Mouse (Mus musculus) spleen, postnatal 36 days (tissue): ENCODE results near the gene Mapkapk5.

ENCODE experiments used
- DNase-seq, 2 experiments: peaks; one replicate each; pipeline ENCODE4 v3.0.0; 2022; ENCODE audit warnings: low spot score in 2 of 2, mixed read lengths in 1 of 2

Mapkapk5 gene

DNA sequence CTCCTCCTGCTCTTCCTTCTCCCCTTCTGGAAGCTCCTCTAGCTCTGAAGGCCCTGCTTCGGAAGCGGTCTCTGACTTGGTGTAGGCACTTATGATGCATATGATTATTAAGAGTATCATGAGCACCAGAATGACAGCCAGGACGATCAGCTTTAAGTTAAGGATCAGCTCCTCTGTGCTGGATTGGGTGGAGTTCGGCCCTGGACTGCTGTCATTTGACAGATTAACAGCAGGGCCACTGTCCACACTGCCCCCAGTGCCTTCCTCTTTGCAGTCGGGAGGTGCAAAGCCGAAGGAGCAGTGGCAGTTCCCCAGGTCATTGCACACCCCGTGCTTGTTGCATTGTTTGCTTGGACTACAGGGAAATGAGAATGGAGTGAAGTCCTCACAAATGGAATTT lies 45.0 kb downstream of the Mapkapk5 start:
- no peak for DNase-seq

DNA sequence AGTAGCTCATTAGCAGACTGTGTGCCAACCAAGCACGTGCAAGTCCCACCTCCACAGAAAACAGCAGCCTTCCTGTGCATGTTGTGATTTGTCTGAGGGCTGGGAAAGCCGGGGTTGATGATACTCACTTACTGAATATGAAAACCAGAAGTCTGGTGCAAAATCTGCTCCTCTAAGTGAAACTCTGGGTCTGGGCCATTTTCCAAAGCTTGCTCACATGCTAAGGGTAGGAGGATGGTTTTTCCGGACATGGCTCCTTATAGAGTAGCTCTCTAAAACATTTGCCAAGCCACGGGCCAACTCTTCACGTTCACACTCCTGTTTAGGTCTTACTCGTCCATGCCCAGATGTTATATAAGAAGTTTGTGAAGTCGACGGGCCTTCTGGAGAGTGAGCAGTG lies 52.4 kb downstream of the Mapkapk5 start:
- DNase-seq = no peak

DNA sequence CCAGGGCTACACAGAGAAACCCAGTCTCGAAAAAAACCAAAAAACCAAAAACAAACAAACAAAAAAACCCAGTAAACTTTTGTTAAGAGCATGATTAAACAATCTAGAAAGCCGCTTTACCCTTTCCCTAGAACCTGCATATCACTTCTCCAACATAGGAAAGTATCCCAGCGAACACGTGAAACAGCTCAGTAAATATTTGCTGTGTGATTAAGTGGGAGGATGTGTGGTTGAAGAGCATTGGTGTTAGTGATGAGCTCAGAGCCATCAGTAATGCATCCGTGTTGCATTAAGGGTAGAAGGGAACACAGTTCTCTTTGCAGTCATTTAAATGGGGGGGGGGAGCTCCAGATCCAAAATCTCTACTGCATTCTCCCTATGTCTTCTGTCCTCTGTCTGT lies 60.9 kb downstream of the Mapkapk5 start:
- no peak for DNase-seq

DNA sequence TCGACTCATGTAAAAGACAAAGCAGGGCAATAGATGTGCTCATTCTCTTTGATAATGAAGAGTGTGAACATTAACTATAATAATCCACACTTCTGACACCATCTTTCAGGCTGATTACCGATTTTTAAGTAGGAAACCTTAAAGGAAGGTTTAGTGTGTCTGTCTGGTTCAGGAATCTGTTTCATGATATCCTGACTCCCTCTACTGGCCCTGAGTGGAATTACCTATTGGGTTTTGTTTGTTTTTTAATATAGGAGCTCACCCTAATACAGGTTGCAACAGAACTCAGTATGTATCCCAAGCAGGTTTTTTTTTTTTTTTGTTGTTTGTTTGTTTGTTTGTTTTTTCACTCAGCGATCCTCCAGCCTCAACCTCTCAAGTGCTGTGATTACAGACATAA lies 68.0 kb downstream of the Mapkapk5 start:
- peak; percentile 51 to 72 for DNase-seq

DNA sequence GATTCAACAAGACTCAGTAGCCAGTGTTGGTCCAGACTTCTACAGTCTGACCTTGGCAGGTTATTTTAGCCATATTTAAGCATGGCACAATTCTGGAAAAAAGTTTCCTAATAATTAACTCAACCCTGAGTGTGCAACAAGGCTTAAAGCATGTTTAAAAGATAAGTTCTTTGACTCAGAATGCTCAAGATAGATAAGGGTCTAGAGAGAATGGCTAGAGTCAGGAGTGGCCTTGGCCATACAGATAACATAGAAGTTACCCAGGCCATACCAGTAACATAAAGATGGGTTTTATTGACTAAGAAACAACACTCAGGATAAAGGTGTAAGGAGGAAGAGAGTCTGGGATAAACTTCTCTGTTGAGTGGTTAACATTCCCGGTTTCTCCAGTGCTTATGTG lies 69.7 kb downstream of the Mapkapk5 start:
- no peak for DNase-seq
